Mouse (Mus musculus) lung, postnatal 0 days (tissue): ENCODE data around the gene Mrpl14. TPM values are rescaled to one million over a fixed set of nuclear protein-coding genes. Genes with fewer than 3 reads are reported as not detected.

ENCODE experiments used
- ATAC-seq: fragments of 200-750 bp; cut with Nextera tagmentation; 2 replicates; pipeline ENCODE4 v1.8.0; 2017; ENCODE audit warnings: moderate library complexity
- DNase-seq: peaks from one replicate; pipeline ENCODE4 v3.0.0-alpha.2; 2016; ENCODE audit warnings: low spot score
- H3K27ac ChIP-seq: fragments of 300-500 bp; sonication (generic); 2 replicates; pipeline ENCODE4 v1.5.1; 2014; ENCODE audit warnings: antibody characterized with exemption, mild to moderate bottlenecking, low read length, mixed read lengths
- H3K27me3 ChIP-seq: fragments of 300-500 bp; sonication (generic); replicated peaks from 2 replicates; pipeline ENCODE4 v1.6.1; 2014; ENCODE audit warnings: low read length, mixed read lengths; ENCODE audit not compliant: insufficient read depth
- H3K36me3 ChIP-seq: fragments of 300-500 bp; sonication (generic); 2 replicates; pipeline ENCODE4 v1.6.1; 2014; ENCODE audit warnings: low read length, mixed read lengths; ENCODE audit not compliant: insufficient read depth
- H3K4me1 ChIP-seq: fragments of 300-500 bp; sonication (generic); 2 replicates; pipeline ENCODE4 v1.6.1; 2014; ENCODE audit warnings: antibody characterized with exemption, low read depth, low read length, mixed read lengths; ENCODE audit not compliant: insufficient read depth
- H3K4me2 ChIP-seq: fragments of 300-500 bp; sonication (generic); replicated peaks from 2 replicates; pipeline ENCODE4 v1.6.1; 2014; ENCODE audit warnings: low read depth, mild to moderate bottlenecking, low read length, moderate library complexity, mixed read lengths
- H3K4me3 ChIP-seq: fragments of 300-500 bp; sonication (generic); 2 replicates; pipeline ENCODE4 v1.5.1; 2014; ENCODE audit warnings: low read depth, low read length
- H3K9ac ChIP-seq: fragments of 300-500 bp; sonication (generic); replicated peaks from 2 replicates; pipeline ENCODE4 v1.6.1; 2014; ENCODE audit warnings: low read depth, mild to moderate bottlenecking
- H3K9me3 ChIP-seq: fragments of 300-500 bp; sonication (generic); 2 replicates; pipeline ENCODE4 v1.6.1; 2016; ENCODE audit warnings: low read length, mixed read lengths
- CTCF ChIP-seq: IDR thresholded peaks from 2 replicates; pipeline ENCODE4 v1.5.1; 2016; ENCODE audit warnings: antibody characterized with exemption, mild to moderate bottlenecking
- EP300 ChIP-seq: IDR thresholded peaks from 2 replicates; pipeline ENCODE4 v1.6.1; 2016; ENCODE audit warnings: antibody characterized with exemption, mild to moderate bottlenecking, control low read depth
- WGBS: fragments of 180-500 bp; shearing (Covaris S2); extraction: QIAGEN DNeasy Blood & Tissue Kit; methylation state at CpG from one replicate; pipeline ENCODE4 v1.1.7; 2014; 5-methylcytosine and 5-hydroxymethylcytosine counted together
- polyA plus RNA-seq: library from polyadenylated mRNA; unstranded; fragments of >200 nt; fragmentation: Nextera tagmentation; extraction: Ambion mirVana; gene quantifications from 2 replicates; pipeline ENCODE4 v1.2.1, GENCODE M21; 2015

Mrpl14 gene
- polyA plus RNA-seq, 1 experiment from 2014 or later = 234 TPM

GRCm38 (mm10) chr17:45731172-45731864 lies 45.2 kb downstream of the Mrpl14 start:
- Histone ChIP-seq H3K27me3 (0 out of 2 replicates have a peak, but pooled peaks cover 3% of the 10 kb centered on the region), H3K27ac (no peak overlapping the region), H3K9me3 (no peaks in the 10 kb centered on the region), H3K36me3 (no peaks in the 10 kb centered on the region), H3K4me2 (no peak overlapping the region), H3K4me3 (no peak overlapping the region), H3K4me1 (peaks cover 19% of the 10 kb centered on the region; the same call in 1 of the 2 replicates), H3K9ac (no peak overlapping the region)
- 20% methylated on average over 9 of the region's 9 CpGs for WGBS
- DNase-seq = peak; percentile 85
- TF ChIP-seq EP300 (no peak), CTCF (peak; percentile 96)
- ATAC-seq = peak; percentile 29

DNA sequence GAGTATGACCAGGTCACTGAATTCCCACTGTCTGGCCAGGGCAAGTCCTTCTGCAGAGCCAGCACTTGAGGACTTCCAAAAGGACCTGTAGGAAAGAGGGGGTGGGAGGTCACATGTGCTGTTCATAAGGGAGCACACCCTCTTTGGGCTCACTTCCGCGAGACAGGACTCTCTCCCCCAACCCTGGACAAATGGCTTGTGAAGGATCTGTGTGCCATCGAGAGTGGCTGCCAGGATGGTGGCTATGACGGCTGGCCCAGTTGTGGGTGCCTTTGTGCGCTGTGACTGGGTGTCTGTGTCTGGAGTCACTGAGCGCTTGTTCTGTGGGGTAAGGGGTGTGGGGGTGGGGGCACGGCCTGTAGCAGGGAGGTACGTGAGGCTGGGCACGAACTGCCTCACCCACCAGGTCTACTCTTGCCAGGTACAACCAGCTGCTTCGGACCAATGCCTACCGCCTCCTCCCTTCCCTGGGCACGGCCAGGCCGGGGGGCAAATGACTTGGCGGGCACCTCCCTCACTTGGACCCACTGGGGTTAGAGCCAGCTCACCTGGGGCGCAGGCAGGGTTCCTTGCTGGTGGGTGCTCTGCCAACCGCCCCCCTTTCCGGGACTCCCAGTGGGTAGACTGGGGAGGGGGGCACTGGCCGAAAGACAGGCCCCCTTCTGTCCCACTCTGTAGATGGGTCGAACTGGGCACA lies 47.1 kb downstream of the Mrpl14 start:
- Histone ChIP-seq H3K9ac (no peak overlapping the region), H3K36me3 (no peaks in the 10 kb centered on the region), H3K27ac (no peak overlapping the region), H3K27me3 (0 out of 2 replicates have a peak, but pooled peaks cover 3% of the 10 kb centered on the region), H3K4me2 (peak overlapping the region; percentile 65), H3K4me1 (peaks cover 19% of the 10 kb centered on the region; the same call in 1 of the 2 replicates), H3K4me3 (no peak overlapping the region), H3K9me3 (no peaks in the 10 kb centered on the region)
- DNase-seq = no peak
- ATAC-seq = no peak
- WGBS = 71% methylated on average over 19 of the region's 19 CpGs
- no peak for TF ChIP-seq CTCF
- TF ChIP-seq EP300 = no peak

- 2% methylated on average over 40 of the region's 41 CpGs for WGBS
- H3K4me3 ChIP-seq = peak within 1 kb of the TSS; percentile 19
- peaks cover 19% of the 10 kb centered on the region; the same call in 1 of the 2 replicates for H3K4me1 ChIP-seq
- 0 out of 2 replicates have a peak within 1 kb of the TSS, but pooled peaks have one; percentile 12 for H3K9ac ChIP-seq
- no peaks in the 10 kb centered on the region for H3K36me3 ChIP-seq
- no peak within 1 kb of the TSS for H3K27ac ChIP-seq
- H3K4me2 ChIP-seq = peak within 1 kb of the TSS; percentile 65
- ATAC-seq = no peak
- peak; percentile 40 for DNase-seq
- no peaks in the 10 kb centered on the region for H3K9me3 ChIP-seq
- 0 out of 2 replicates have a peak, but pooled peaks cover 3% of the 10 kb centered on the region for H3K27me3 ChIP-seq
- TF ChIP-seq CTCF (no peak), EP300 (no peak)
Measured at GRCm38 (mm10) chr17:45733735-45734301, 47.7 kb downstream of the Mrpl14 start, which contains the start of gene 1600014C23Rik. Gene 1600014C23Rik (minus strand): TSS chr17:45733844.

DNA sequence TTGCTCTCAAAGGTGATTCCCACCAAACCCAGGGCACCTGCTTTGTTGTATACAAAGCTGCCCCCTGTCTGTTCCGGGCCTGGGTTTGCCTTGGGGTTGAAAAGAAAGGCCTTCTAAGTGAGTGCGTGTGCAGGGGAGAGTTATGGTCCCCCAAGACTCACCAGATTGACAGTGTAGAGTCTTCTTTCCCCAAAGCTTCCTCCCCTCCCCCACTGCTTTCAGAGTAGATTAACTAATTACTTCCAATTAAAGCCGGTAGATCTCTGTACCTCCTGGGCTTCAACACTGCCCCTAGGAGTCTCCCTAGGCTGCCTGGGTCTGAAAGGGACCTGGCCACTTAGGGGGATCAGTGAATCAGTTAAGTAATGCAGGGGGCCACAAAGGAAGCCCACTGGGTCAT lies 48.2 kb downstream of the Mrpl14 start:
- H3K27ac ChIP-seq = no peak overlapping the region

GRCm38 (mm10) chr17:45734881-45735280 lies 48.8 kb downstream of the Mrpl14 start:
- no peak for ATAC-seq
- H3K9me3 ChIP-seq = no peaks in the 10 kb centered on the region
- peaks cover 19% of the 10 kb centered on the region; the same call in 1 of the 2 replicates for H3K4me1 ChIP-seq
- no peak overlapping the region for H3K9ac ChIP-seq
- no peak overlapping the region; the same call in 1 of the 2 replicates for H3K27ac ChIP-seq
- no peaks in the 10 kb centered on the region for H3K36me3 ChIP-seq
- TF ChIP-seq CTCF (no peak), EP300 (no peak)
- no peak overlapping the region for H3K4me3 ChIP-seq
- H3K4me2 ChIP-seq = no peak overlapping the region
- WGBS = 74% methylated on average over 4 of the region's 4 CpGs
- H3K27me3 ChIP-seq = 0 out of 2 replicates have a peak, but pooled peaks cover 3% of the 10 kb centered on the region
- DNase-seq = no peak

More for the DNA sequence above, 48.2 kb downstream of the Mrpl14 start:
- no peak for TF ChIP-seq EP300
- TF ChIP-seq CTCF = no peak
- Histone ChIP-seq H3K9me3 (no peaks in the 10 kb centered on the region), H3K36me3 (no peaks in the 10 kb centered on the region), H3K27me3 (0 out of 2 replicates have a peak, but pooled peaks cover 3% of the 10 kb centered on the region), H3K4me1 (peaks cover 19% of the 10 kb centered on the region; the same call in 1 of the 2 replicates), H3K4me3 (no peak overlapping the region), H3K4me2 (peak overlapping the region; percentile 65; the same call in 1 of the 2 replicates), H3K9ac (no peak overlapping the region)
- DNase-seq = no peak
- no peak for ATAC-seq
- 52% methylated on average over 3 of the region's 3 CpGs for WGBS
